Mouse (Mus musculus): ENCODE results near the gene Myo3b. TPM values are rescaled to one million over a fixed set of nuclear protein-coding genes. Genes with fewer than 3 reads are reported as not detected.

The Myo3b gene
- total and polyA plus RNA-seq, 2 experiments, result not detected

DNA sequence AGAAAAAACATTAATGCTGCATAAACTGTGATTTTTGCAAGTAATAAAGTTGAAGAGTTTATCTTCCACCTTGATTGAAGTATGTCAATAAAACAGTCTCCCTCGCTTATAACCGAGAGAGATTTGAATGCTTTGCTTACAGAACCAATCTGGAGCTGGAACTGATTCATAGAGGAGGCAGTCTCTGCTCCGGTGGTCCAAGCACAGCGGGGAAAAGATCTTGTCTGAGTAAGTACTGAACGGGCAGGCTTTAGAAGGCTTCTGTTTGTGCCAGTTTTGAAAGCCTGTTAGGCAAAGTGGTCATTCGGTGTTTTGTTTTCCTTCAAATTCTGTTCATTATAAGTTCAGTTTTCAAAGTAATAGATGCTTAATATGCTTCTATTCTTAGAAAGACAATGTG, 38.6 kb upstream of the Myo3b start:
- Histone ChIP-seq H3K27ac (replicated peaks; ENCODE audit: insufficient read depth, low read depth, low read length) (no peak overlapping the region), H3K4me1 (ENCODE audit: control insufficient read depth, insufficient read depth, low read length) (no peaks in the 10 kb centered on the region), H3K36me3 (ENCODE audit: control insufficient read depth, insufficient read depth, low read length) (peaks cover 32% of the 10 kb centered on the region), H3K79me2 (ENCODE audit: control insufficient read depth, insufficient read depth, low read length) (no peaks in the 10 kb centered on the region), H3K27me3 (ENCODE audit: control insufficient read depth, insufficient read depth, low read length) (no peaks in the 10 kb centered on the region), H3K9ac (ENCODE audit: low read depth, low read length) (no peak overlapping the region), H3K4me3 (ENCODE audit: insufficient read depth, low read depth, low read length) (no peak overlapping the region)
- TF ChIP-seq CTCF (IDR thresholded peaks at IDR 0.05; ENCODE audit: low read depth, low read length), result no peak
- TF ChIP-seq POLR2A (IDR thresholded peaks at IDR 0.05; ENCODE audit: extremely low read depth, insufficient read depth, low read length), result no peak
- 95% methylated on average over 6 of the region's 6 CpGs for WGBS
- DNase-seq (ENCODE audit: extremely low read depth, low read depth, low spot score), result no peak

DNA sequence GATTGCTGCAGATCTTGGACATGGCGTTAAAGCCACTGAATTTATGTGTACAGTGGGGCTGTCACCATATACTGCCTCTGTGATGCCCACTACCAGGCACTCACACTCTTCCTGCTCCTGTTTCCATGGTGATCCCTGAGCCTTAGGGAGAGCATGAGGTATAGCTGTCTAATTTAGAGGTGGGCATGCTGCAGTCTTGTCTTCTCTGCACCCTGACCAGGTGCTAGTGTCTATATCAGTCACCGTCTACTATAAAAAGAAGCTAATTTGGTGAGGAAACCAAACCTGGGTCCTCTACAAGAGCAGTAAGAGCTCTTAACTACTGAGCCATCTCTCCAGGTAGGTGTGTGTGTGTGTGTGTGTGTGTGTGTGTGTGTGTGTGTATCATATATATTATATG, 32.4 kb upstream of the Myo3b start:
- H3K27me3 ChIP-seq (ENCODE audit: control insufficient read depth, insufficient read depth, low read length), result no peaks in the 10 kb centered on the region
- no peak overlapping the region for H3K9ac ChIP-seq (ENCODE audit: low read depth, low read length)
- TF ChIP-seq POLR2A (IDR thresholded peaks at IDR 0.05; ENCODE audit: extremely low read depth, insufficient read depth, low read length) (no peak), CTCF (IDR thresholded peaks at IDR 0.05; ENCODE audit: low read depth, low read length) (no peak)
- no peak for DNase-seq (ENCODE audit: extremely low read depth, low read depth, low spot score)
- H3K4me1 ChIP-seq (ENCODE audit: control insufficient read depth, insufficient read depth, low read length), result no peaks in the 10 kb centered on the region
- H3K27ac ChIP-seq (replicated peaks; ENCODE audit: insufficient read depth, low read depth, low read length), result no peak overlapping the region
- peaks cover 39% of the 10 kb centered on the region for H3K36me3 ChIP-seq (ENCODE audit: control insufficient read depth, insufficient read depth, low read length)
- WGBS, result 94% methylated on average over 2 of the region's 2 CpGs
- H3K4me3 ChIP-seq (ENCODE audit: insufficient read depth, low read depth, low read length), result no peak overlapping the region
- no peaks in the 10 kb centered on the region for H3K79me2 ChIP-seq (ENCODE audit: control insufficient read depth, insufficient read depth, low read length)

DNA sequence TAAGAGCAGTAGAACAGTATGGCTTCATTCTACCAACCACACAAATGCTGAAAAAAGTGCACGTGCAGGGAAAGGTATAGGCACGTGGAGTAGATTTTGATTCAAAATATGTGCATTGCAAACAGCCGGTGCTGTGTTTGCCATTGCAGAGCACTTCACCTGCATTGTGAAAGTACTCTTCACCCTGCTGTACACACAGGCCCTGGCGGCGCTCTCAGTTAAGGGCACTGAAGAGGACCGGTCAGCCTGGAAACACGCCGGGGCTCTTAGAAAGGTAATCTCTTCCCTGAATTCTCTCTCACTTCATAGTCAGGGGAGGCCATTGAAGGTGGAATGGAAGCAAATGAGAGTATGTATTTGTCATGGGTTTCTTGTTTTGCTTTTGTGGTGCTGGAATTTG, 26.0 kb upstream of the Myo3b start:
- Histone ChIP-seq H3K79me2 (ENCODE audit: control insufficient read depth, insufficient read depth, low read length) (no peaks in the 10 kb centered on the region), H3K4me1 (ENCODE audit: control insufficient read depth, insufficient read depth, low read length) (no peaks in the 10 kb centered on the region), H3K27me3 (ENCODE audit: control insufficient read depth, insufficient read depth, low read length) (no peaks in the 10 kb centered on the region), H3K4me3 (ENCODE audit: insufficient read depth, low read depth, low read length) (no peak overlapping the region), H3K27ac (replicated peaks; ENCODE audit: insufficient read depth, low read depth, low read length) (no peak overlapping the region), H3K36me3 (ENCODE audit: control insufficient read depth, insufficient read depth, low read length) (peaks cover 44% of the 10 kb centered on the region), H3K9ac (ENCODE audit: low read depth, low read length) (no peak overlapping the region)
- TF ChIP-seq CTCF (IDR thresholded peaks at IDR 0.05; ENCODE audit: low read depth, low read length) (no peak), POLR2A (IDR thresholded peaks at IDR 0.05; ENCODE audit: extremely low read depth, insufficient read depth, low read length) (no peak)
- WGBS, result 93% methylated on average over 8 of the region's 8 CpGs
- no peak for DNase-seq (ENCODE audit: extremely low read depth, low read depth, low spot score)

DNA sequence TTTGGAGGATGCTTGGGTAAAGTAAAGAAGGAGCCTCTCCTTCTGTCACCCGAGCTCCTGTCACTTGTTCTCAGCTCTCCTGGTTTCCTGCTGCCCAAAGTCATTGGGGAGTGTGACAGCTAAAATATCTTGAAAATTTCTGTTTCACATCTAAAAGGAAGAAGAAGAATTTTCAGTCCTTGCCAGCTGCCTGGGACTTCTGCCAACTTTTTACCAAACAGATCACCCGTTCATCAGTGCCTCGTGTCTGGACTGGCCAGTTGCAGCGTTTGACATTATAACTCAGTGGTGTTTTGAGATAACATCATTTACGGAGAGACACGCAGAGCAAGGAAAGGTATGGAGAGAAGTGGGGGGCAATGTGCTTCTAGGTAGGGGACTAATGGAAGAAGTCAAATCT, 20.7 kb upstream of the Myo3b start:
- Histone ChIP-seq H3K4me3 (ENCODE audit: insufficient read depth, low read depth, low read length) (no peak overlapping the region), H3K36me3 (ENCODE audit: control insufficient read depth, insufficient read depth, low read length) (peaks cover 58% of the 10 kb centered on the region), H3K27me3 (ENCODE audit: control insufficient read depth, insufficient read depth, low read length) (no peaks in the 10 kb centered on the region), H3K27ac (replicated peaks; ENCODE audit: insufficient read depth, low read depth, low read length) (no peak overlapping the region), H3K79me2 (ENCODE audit: control insufficient read depth, insufficient read depth, low read length) (no peaks in the 10 kb centered on the region), H3K9ac (ENCODE audit: low read depth, low read length) (no peak overlapping the region), H3K4me1 (ENCODE audit: control insufficient read depth, insufficient read depth, low read length) (no peaks in the 10 kb centered on the region)
- no peak for TF ChIP-seq POLR2A (IDR thresholded peaks at IDR 0.05; ENCODE audit: extremely low read depth, insufficient read depth, low read length)
- no peak for TF ChIP-seq CTCF (IDR thresholded peaks at IDR 0.05; ENCODE audit: low read depth, low read length)
- DNase-seq (ENCODE audit: extremely low read depth, low read depth, low spot score), result peak; percentile 42
- 37% methylated on average over 6 of the region's 6 CpGs for WGBS

DNA sequence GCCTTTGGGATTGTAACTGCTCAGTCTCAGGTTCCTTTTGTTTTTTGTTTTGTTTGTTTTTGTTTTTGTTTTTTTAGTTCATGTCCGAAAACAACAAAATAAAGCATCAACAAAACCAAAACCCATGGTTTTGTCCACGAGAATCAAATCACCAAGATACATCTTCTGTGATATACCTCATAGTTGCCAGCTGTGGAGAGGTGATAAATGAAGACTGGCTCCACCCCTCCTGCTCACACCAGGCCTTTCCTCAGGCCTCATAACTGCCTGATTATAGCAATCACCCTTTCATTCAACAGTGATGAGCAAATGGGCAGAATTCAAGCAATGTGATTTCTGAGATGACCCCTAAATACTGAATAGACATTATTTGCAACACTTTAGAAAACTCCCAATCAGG, 14.5 kb upstream of the Myo3b start:
- no peak for DNase-seq (ENCODE audit: extremely low read depth, low read depth, low spot score)
- Histone ChIP-seq H3K36me3 (ENCODE audit: control insufficient read depth, insufficient read depth, low read length) (peaks cover 31% of the 10 kb centered on the region), H3K27me3 (ENCODE audit: control insufficient read depth, insufficient read depth, low read length) (no peaks in the 10 kb centered on the region), H3K9ac (ENCODE audit: low read depth, low read length) (no peak overlapping the region), H3K4me3 (ENCODE audit: insufficient read depth, low read depth, low read length) (no peak overlapping the region), H3K27ac (replicated peaks; ENCODE audit: insufficient read depth, low read depth, low read length) (no peak overlapping the region), H3K4me1 (ENCODE audit: control insufficient read depth, insufficient read depth, low read length) (no peaks in the 10 kb centered on the region), H3K79me2 (ENCODE audit: control insufficient read depth, insufficient read depth, low read length) (no peaks in the 10 kb centered on the region)
- 92% methylated on average over 2 of the region's 2 CpGs for WGBS
- TF ChIP-seq CTCF (IDR thresholded peaks at IDR 0.05; ENCODE audit: low read depth, low read length) (no peak), POLR2A (IDR thresholded peaks at IDR 0.05; ENCODE audit: extremely low read depth, insufficient read depth, low read length) (no peak)

DNA sequence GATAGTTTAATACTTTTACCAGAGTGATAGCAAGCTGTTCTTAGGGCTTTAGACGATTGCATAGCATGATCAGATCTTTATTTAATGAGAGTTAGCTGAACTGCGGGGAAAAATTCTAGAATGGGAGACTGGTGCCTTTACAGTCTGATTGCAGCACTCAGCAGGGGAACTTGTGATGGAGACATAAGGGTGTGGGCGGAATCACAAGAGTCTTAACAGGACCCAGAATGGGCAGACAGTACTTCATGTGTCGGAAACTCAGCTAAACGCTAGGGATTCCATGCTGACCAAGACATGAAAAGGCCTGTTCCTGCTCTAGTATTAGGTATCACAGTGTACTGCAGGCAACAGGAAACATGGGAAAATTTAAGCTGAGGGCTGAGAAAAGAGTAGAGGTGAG, 13.2 kb upstream of the Myo3b start:
- Histone ChIP-seq H3K36me3 (ENCODE audit: control insufficient read depth, insufficient read depth, low read length) (peaks cover 25% of the 10 kb centered on the region), H3K27ac (replicated peaks; ENCODE audit: insufficient read depth, low read depth, low read length) (no peak overlapping the region), H3K27me3 (ENCODE audit: control insufficient read depth, insufficient read depth, low read length) (no peaks in the 10 kb centered on the region), H3K4me3 (ENCODE audit: insufficient read depth, low read depth, low read length) (no peak overlapping the region), H3K9ac (ENCODE audit: low read depth, low read length) (no peak overlapping the region), H3K79me2 (ENCODE audit: control insufficient read depth, insufficient read depth, low read length) (no peaks in the 10 kb centered on the region), H3K4me1 (ENCODE audit: control insufficient read depth, insufficient read depth, low read length) (no peaks in the 10 kb centered on the region)
- TF ChIP-seq POLR2A (IDR thresholded peaks at IDR 0.05; ENCODE audit: extremely low read depth, insufficient read depth, low read length) (no peak), CTCF (IDR thresholded peaks at IDR 0.05; ENCODE audit: low read depth, low read length) (no peak)
- DNase-seq (ENCODE audit: extremely low read depth, low read depth, low spot score), result no peak
- 93% methylated on average over 5 of the region's 5 CpGs for WGBS

Data from liver, adult 2 months (tissue).